Mouse (Mus musculus): Measurements from ENCODE around the gene Tbc1d10a.

DNA sequence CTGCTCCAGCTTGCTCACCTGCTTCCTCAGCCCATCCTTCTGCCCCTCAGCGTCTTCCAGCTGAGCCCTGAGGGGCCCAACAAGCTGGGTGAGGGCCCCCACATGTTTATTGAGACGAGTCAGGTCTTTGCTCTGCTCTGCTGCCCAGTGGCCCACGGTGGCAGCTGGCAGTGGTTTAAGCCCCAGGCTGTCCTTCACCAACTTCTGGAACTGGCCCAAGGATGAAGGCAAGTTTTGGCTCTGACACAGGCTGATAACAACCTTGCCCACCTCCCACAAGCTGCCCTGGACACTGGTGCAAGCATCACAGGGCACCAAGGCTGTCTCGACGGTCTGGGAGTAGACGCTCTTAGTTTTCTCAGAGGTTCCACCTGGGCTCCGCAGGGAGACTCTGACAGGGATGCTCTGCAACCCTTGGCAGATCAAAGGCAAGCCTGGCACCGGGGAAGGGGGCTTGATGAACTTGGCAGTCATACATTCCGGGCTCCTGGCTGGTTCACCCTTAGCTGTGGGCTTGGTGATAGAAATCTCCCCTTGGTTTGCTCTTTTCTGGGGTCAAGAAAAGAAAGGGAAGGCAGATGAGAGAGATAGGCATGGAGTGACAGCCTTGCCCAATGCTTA, 37.9 kb upstream of the Tbc1d10a start:
- TF ChIP-seq POLR2A (IDR thresholded peaks at IDR 0.05; ENCODE audit: borderline replicate concordance, low read depth, low read length) (no peak), CTCF (IDR thresholded peaks at IDR 0.05; ENCODE audit: low read depth, low read length) (no peak)

Data from bone marrow macrophage, adult 2 months (primary cell).